Mouse (Mus musculus) limb, embryonic 13.5 days (tissue): ENCODE results near the gene Dlgap1. TPM values are rescaled to one million over a fixed set of nuclear protein-coding genes. Genes with fewer than 3 reads are reported as not detected.

Experiments used
- ATAC-seq: fragments of 200-750 bp; cut with Nextera tagmentation; 2 replicates; pipeline ENCODE4 v1.8.0; 2017; ENCODE audit warnings: low read depth, moderate number of reproducible peaks, moderate TSS enrichment; ENCODE audit not compliant: low FRiP score
- H3K27ac ChIP-seq: fragments of 300-500 bp; sonication (generic); 2 replicates; pipeline ENCODE4 v1.5.1; 2015; ENCODE audit warnings: inconsistent platforms, mild to moderate bottlenecking, moderate library complexity
- H3K27me3 ChIP-seq: fragments of 300-500 bp; sonication (generic); 2 replicates; pipeline ENCODE4 v1.6.1; 2015; ENCODE audit warnings: mild to moderate bottlenecking, inconsistent platforms
- H3K36me3 ChIP-seq: fragments of 300-500 bp; sonication (generic); 2 replicates; pipeline ENCODE4 v1.6.1; 2015; ENCODE audit warnings: inconsistent platforms, mild to moderate bottlenecking, moderate library complexity
- H3K4me1 ChIP-seq: fragments of 300-500 bp; sonication (generic); 2 replicates; pipeline ENCODE4 v1.6.1; 2015; ENCODE audit warnings: inconsistent platforms
- H3K4me2 ChIP-seq: fragments of 300-500 bp; sonication (generic); replicated peaks from 2 replicates; pipeline ENCODE4 v1.6.1; 2015; ENCODE audit warnings: inconsistent platforms, mild to moderate bottlenecking, moderate library complexity
- H3K4me3 ChIP-seq: fragments of 300-500 bp; sonication (generic); 2 replicates; pipeline ENCODE4 v1.5.1; 2015; ENCODE audit warnings: moderate library complexity, mild to moderate bottlenecking, inconsistent platforms
- H3K9ac ChIP-seq: fragments of 300-500 bp; sonication (generic); 2 replicates; pipeline ENCODE4 v1.6.1; 2015; ENCODE audit warnings: mild to moderate bottlenecking, inconsistent platforms
- H3K9me3 ChIP-seq: fragments of 300-500 bp; sonication (generic); 2 replicates; pipeline ENCODE4 v1.6.1; 2016; ENCODE audit warnings: inconsistent platforms
- WGBS: fragments of 180-500 bp; shearing (Covaris S2); methylation state at CpG from one replicate; pipeline ENCODE4 v1.1.7; 2015; 5-methylcytosine and 5-hydroxymethylcytosine counted together
- polyA plus RNA-seq: library from polyadenylated mRNA; unstranded; fragments of >200 nt; fragmentation: Nextera tagmentation; extraction: Ambion mirVana; gene quantifications from 2 replicates; pipeline ENCODE4 v1.2.1, GENCODE M21; 2015

The Dlgap1 gene
- polyA plus RNA-seq, 1 experiment from 2014 or later, result 9.2 TPM

DNA sequence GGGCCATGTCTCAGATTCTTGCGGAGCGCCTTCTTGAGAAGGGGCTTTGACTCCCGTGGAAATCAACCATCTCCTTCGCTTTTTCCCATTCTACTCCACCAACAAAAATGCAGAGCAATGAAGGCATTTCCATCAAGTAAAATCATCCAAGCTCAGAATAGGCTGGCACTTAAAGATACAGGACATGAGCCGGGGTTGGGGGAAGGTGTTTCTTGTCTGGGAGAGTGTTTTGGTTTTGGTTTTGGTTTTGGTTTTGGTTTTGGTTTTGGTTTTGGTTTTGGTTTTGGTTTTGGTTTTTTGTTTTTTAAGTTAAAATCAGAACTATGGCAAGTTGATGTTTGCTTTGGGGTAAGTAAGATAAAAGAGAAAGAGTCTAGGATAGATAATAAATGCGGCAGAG, 466.7 kb downstream of the Dlgap1 start:
- H3K4me3 ChIP-seq, result no peak overlapping the region
- no peaks in the 10 kb centered on the region for H3K36me3 ChIP-seq
- no peaks in the 10 kb centered on the region for H3K4me1 ChIP-seq
- ATAC-seq, result no peak
- no peaks in the 10 kb centered on the region for H3K27me3 ChIP-seq
- 85% methylated on average over 6 of the region's 6 CpGs for WGBS
- H3K4me2 ChIP-seq, result no peak overlapping the region
- no peaks in the 10 kb centered on the region for H3K9me3 ChIP-seq
- H3K9ac ChIP-seq, result no peak overlapping the region
- H3K27ac ChIP-seq, result no peak overlapping the region

DNA sequence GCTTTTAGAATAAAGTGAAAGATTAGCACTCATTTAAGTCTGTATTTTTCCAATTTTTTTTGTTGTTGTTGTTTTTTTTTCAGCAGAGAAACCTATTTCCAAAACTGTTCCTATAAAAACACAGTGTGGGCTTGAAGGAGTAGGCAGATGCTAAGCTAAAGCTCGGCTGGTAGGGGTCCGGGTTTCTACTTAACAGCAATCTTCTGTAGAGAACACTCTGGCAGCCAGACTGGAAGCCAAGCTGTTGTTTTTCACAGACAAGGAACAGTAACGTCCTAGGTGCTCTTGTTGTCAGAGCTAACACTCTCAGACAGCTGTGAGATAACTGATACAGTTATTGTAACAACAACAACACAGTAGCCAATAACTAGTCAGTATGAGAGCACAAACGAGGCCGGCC, 468.4 kb downstream of the Dlgap1 start:
- WGBS, result 76% methylated on average over 5 of the region's 5 CpGs
- H3K9me3 ChIP-seq, result no peaks in the 10 kb centered on the region

DNA sequence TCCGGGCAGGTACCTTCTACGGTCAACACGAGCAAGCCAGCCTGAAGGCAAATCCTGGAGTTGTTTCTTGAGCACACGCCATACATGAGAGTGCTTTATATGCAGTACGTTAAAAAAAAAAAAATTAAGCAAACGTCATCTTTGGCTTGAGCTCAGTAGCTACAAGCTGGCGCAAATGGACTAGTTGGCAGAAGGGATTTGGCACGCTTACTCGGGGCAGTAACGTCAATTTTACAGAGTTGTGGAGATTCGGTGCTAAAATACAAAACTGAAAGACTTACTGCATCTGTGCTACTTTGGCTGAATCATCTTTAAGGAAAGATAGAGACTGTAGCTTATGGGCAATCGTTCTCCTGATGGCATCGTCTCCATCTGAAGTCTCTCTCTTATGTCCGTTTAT, 474.1 kb downstream of the Dlgap1 start:
- Histone ChIP-seq H3K4me3 (no peak overlapping the region), H3K9me3 (no peaks in the 10 kb centered on the region), H3K27me3 (no peaks in the 10 kb centered on the region), H3K27ac (no peak overlapping the region), H3K9ac (no peak overlapping the region), H3K4me2 (no peak overlapping the region), H3K4me1 (peaks cover 3% of the 10 kb centered on the region; the same call in 1 of the 2 replicates), H3K36me3 (no peaks in the 10 kb centered on the region)
- no peak for ATAC-seq
- WGBS, result 80% methylated on average over 14 of the region's 14 CpGs

More for the DNA sequence above, 468.4 kb downstream of the Dlgap1 start:
- no peak overlapping the region for H3K4me2 ChIP-seq
- H3K4me1 ChIP-seq, result peaks cover 3% of the 10 kb centered on the region; the same call in 1 of the 2 replicates
- no peak overlapping the region for H3K27ac ChIP-seq
- H3K36me3 ChIP-seq, result no peaks in the 10 kb centered on the region
- H3K27me3 ChIP-seq, result no peaks in the 10 kb centered on the region
- no peak for ATAC-seq
- H3K9ac ChIP-seq, result no peak overlapping the region
- no peak overlapping the region for H3K4me3 ChIP-seq

- WGBS, result 78% methylated on average over 8 of the region's 8 CpGs
- Histone ChIP-seq H3K4me3 (no peak overlapping the region), H3K27me3 (no peaks in the 10 kb centered on the region), H3K36me3 (no peaks in the 10 kb centered on the region), H3K27ac (no peak overlapping the region), H3K4me1 (no peaks in the 10 kb centered on the region), H3K9me3 (no peaks in the 10 kb centered on the region), H3K4me2 (no peak overlapping the region), H3K9ac (no peak overlapping the region)
- ATAC-seq, result no peak
Measured at GRCm38 (mm10) chr17:70446451-70446850, 477.6 kb downstream of the Dlgap1 start.

DNA sequence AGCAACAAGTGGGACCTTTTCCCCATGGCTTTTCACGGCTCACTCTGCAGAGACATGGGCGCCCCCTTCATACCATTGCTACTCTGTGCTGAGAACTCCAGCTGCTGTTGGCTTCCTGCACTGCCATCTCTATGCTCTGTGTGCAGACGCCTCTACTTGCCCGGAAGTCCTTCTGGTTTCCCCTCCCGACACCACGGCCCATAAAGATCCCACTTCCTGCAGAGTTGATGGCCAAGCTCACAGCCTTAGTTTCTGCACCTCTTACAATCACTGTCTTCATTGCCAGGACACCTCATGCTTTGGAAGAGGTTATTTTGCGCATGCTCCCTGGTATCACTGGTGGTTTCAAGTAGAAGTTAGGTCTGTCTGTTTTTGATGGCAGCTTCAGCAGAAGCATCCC, 486.2 kb downstream of the Dlgap1 start:
- 90% methylated on average over 7 of the region's 7 CpGs for WGBS
- 0 out of 2 replicates have a peak, but pooled peaks cover 2% of the 10 kb centered on the region for H3K27me3 ChIP-seq
- H3K27ac ChIP-seq, result no peak overlapping the region
- no peak for ATAC-seq
- H3K4me1 ChIP-seq, result no peaks in the 10 kb centered on the region
- no peak overlapping the region for H3K4me2 ChIP-seq
- H3K36me3 ChIP-seq, result no peaks in the 10 kb centered on the region
- H3K9ac ChIP-seq, result no peak overlapping the region
- no peaks in the 10 kb centered on the region for H3K9me3 ChIP-seq
- no peak overlapping the region for H3K4me3 ChIP-seq

GRCm38 (mm10) chr17:70457103-70457502, 488.2 kb downstream of the Dlgap1 start:
- H3K27ac ChIP-seq, result no peak overlapping the region
- ATAC-seq, result no peak
- WGBS, result 55% methylated on average over 1 of the region's 1 CpGs
- no peak overlapping the region for H3K4me3 ChIP-seq
- no peak overlapping the region for H3K4me2 ChIP-seq
- 0 out of 2 replicates have a peak, but pooled peaks cover 2% of the 10 kb centered on the region for H3K27me3 ChIP-seq
- no peaks in the 10 kb centered on the region for H3K4me1 ChIP-seq
- H3K9me3 ChIP-seq, result no peaks in the 10 kb centered on the region
- no peak overlapping the region for H3K9ac ChIP-seq
- H3K36me3 ChIP-seq, result no peaks in the 10 kb centered on the region

DNA sequence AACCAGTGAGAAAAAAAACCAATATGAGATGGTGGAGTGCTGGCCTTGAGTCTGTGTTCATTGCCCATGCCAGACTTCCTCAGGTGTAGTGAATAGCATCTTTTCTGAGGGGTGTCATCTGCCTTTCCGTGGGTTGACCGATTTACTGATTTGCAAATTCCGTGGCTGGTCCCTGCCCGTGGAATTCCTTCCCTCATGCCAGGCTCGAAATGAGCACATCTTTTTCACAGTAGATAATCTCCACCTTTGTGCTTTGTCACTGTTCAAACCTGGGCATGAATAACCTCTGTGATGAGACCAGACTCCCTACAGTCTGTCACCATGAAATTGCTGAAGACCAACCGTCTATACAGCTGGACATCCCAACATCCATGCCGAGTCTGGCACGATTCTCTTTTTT, 493.4 kb downstream of the Dlgap1 start:
- Histone ChIP-seq H3K4me2 (no peak overlapping the region), H3K9me3 (no peaks in the 10 kb centered on the region), H3K27ac (no peak overlapping the region), H3K4me3 (no peak overlapping the region), H3K36me3 (no peaks in the 10 kb centered on the region), H3K4me1 (peaks cover 4% of the 10 kb centered on the region; the same call in 1 of the 2 replicates), H3K27me3 (no peaks in the 10 kb centered on the region), H3K9ac (no peak overlapping the region)
- no peak for ATAC-seq
- WGBS, result 89% methylated on average over 8 of the region's 8 CpGs

GRCm38 (mm10) chr17:70462771-70463491, 494.1 kb downstream of the Dlgap1 start:
- Histone ChIP-seq H3K9ac (no peak overlapping the region), H3K36me3 (no peaks in the 10 kb centered on the region), H3K27me3 (no peaks in the 10 kb centered on the region), H3K27ac (no peak overlapping the region; the same call in 1 of the 2 replicates), H3K4me3 (no peak overlapping the region), H3K4me2 (no peak overlapping the region), H3K9me3 (no peaks in the 10 kb centered on the region), H3K4me1 (peaks cover 4% of the 10 kb centered on the region; the same call in 1 of the 2 replicates)
- 74% methylated on average over 8 of the region's 8 CpGs for whole genome bisulfite sequencing
- ATAC-seq, result no peak

DNA sequence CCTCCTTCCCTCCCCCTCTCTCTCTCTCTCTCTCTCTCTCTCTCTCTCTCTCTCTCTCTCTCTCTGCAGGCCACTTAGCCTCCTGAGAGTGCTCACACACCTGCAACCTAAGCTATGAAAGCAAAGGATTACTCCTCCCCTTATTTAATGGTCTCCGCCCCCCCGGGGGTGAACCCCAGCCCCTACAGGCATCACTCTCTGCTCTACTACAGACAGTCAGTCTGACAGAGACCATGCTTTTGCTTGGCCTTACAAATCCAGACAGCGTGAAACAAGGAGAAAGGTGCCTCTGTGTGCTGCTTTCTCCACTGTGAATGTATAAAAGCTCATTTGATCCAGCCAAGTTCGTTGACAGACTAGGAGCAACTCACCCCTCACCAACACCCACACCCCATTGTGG, 497.5 kb downstream of the Dlgap1 start:
- no peak overlapping the region for H3K4me2 ChIP-seq
- 0 out of 2 replicates have a peak overlapping the region, but pooled peaks have one; percentile 15 for H3K27ac ChIP-seq
- H3K27me3 ChIP-seq, result no peaks in the 10 kb centered on the region
- H3K9me3 ChIP-seq, result no peaks in the 10 kb centered on the region
- 36% methylated on average over 4 of the region's 4 CpGs for WGBS
- H3K36me3 ChIP-seq, result no peaks in the 10 kb centered on the region
- H3K4me3 ChIP-seq, result no peak overlapping the region
- peaks cover 4% of the 10 kb centered on the region; the same call in 1 of the 2 replicates for H3K4me1 ChIP-seq
- no peak overlapping the region for H3K9ac ChIP-seq
- ATAC-seq, result peak; percentile 71

GRCm38 (mm10) chr17:70470970-70471371, 502.1 kb downstream of the Dlgap1 start:
- ATAC-seq, result no peak
- Histone ChIP-seq H3K4me2 (no peak overlapping the region), H3K9me3 (no peaks in the 10 kb centered on the region), H3K36me3 (no peaks in the 10 kb centered on the region), H3K9ac (no peak overlapping the region), H3K4me3 (no peak overlapping the region), H3K27ac (no peak overlapping the region), H3K4me1 (peaks cover 4% of the 10 kb centered on the region; the same call in 1 of the 2 replicates), H3K27me3 (no peaks in the 10 kb centered on the region)
- WGBS, result 78% methylated on average over 7 of the region's 7 CpGs

DNA sequence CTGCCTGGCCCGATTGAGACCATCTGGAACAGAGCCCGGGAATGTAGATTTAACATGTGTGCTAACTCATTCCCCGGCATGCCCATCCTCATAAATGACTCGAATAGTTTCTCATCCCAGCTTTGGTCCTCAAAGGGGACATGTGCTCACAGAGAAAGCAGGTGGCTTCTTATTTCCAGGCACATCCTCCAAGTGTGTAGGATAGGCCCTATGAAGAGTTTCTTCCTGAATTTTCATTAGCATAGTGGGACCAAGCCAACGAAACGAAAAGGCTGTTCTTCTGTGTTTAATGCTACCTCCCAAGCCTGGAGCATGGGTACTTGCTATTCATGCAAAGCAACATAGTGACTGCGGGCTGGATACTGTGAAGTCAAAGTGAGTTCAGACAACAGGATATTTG, 503.3 kb downstream of the Dlgap1 start:
- WGBS, result 75% methylated on average over 7 of the region's 7 CpGs
- H3K27me3 ChIP-seq, result no peaks in the 10 kb centered on the region
- no peak overlapping the region for H3K4me2 ChIP-seq
- no peaks in the 10 kb centered on the region for H3K9me3 ChIP-seq
- no peak overlapping the region for H3K4me3 ChIP-seq
- no peaks in the 10 kb centered on the region for H3K36me3 ChIP-seq
- no peaks in the 10 kb centered on the region for H3K4me1 ChIP-seq
- ATAC-seq, result no peak
- no peak overlapping the region for H3K9ac ChIP-seq
- no peak overlapping the region for H3K27ac ChIP-seq

GRCm38 (mm10) chr17:70473871-70474270, 505.0 kb downstream of the Dlgap1 start:
- H3K4me2 ChIP-seq, result no peak overlapping the region
- no peaks in the 10 kb centered on the region for H3K9me3 ChIP-seq
- ATAC-seq, result no peak
- WGBS, result 78% methylated on average over 4 of the region's 4 CpGs
- no peak overlapping the region for H3K9ac ChIP-seq
- no peak overlapping the region for H3K27ac ChIP-seq
- H3K27me3 ChIP-seq, result no peaks in the 10 kb centered on the region
- H3K4me1 ChIP-seq, result no peaks in the 10 kb centered on the region
- no peaks in the 10 kb centered on the region for H3K36me3 ChIP-seq
- H3K4me3 ChIP-seq, result no peak overlapping the region

- 83% methylated on average over 4 of the region's 4 CpGs for WGBS
- no peaks in the 10 kb centered on the region for H3K4me1 ChIP-seq
- no peak overlapping the region for H3K4me2 ChIP-seq
- no peak for ATAC-seq
- H3K9ac ChIP-seq, result no peak overlapping the region
- no peak overlapping the region for H3K4me3 ChIP-seq
- no peaks in the 10 kb centered on the region for H3K27me3 ChIP-seq
- no peak overlapping the region for H3K27ac ChIP-seq
- H3K36me3 ChIP-seq, result no peaks in the 10 kb centered on the region
- H3K9me3 ChIP-seq, result no peaks in the 10 kb centered on the region
Measured at GRCm38 (mm10) chr17:70483716-70484115, 514.8 kb downstream of the Dlgap1 start.
